Mouse (Mus musculus): ENCODE measurements around the gene Tmem179b.
A peak's percentile ranks its signal among the peaks of the same experiment; 100 is the strongest.

Gene Tmem179b

GRCm38 (mm10) chr19:8786008-8786781, 11.9 kb upstream of the Tmem179b start, which contains the start of gene Taf6l:
Taf6l (minus strand) TSS chr19:8786417.
- DNase-seq (ENCODE audit: low spot score in 2 of 2), result peak; percentile 88 to 95

GRCm38 (mm10) chr19:8774951-8775421, 719 bp upstream of the Tmem179b start:
- DNase-seq (ENCODE audit: low spot score in 2 of 2), result no peak

GRCm38 (mm10) chr19:8773409-8773808, 858 bp downstream of the Tmem179b start:
- no peak for DNase-seq (ENCODE audit: low spot score in 2 of 2)

- DNase-seq (ENCODE audit: low spot score in 2 of 2), result no peak
Observed at GRCm38 (mm10) chr19:8772996-8773395, 1.3 kb downstream of the Tmem179b start.

GRCm38 (mm10) chr19:8770567-8771270, 3.5 kb downstream of the Tmem179b start, which contains the start of gene Tmem223:
Tmem223 (plus strand) TSS chr19:8770996.
- DNase-seq (ENCODE audit: low spot score in 2 of 2), result peak; percentile 80 to 85

- no peak for DNase-seq (ENCODE audit: low spot score in 2 of 2)
Observed at GRCm38 (mm10) chr19:8765562-8765961, 8.7 kb downstream of the Tmem179b start.

GRCm38 (mm10) chr19:8763276-8763675, 11.0 kb downstream of the Tmem179b start:
- DNase-seq (ENCODE audit: low spot score in 2 of 2), result no peak

GRCm38 (mm10) chr19:8760757-8761156, 13.5 kb downstream of the Tmem179b start:
- DNase-seq (ENCODE audit: low spot score in 2 of 2), result no peak

GRCm38 (mm10) chr19:8758899-8759298, 15.4 kb downstream of the Tmem179b start:
- DNase-seq (ENCODE audit: low spot score in 2 of 2), result no peak

GRCm38 (mm10) chr19:8757471-8757998, 16.7 kb downstream of the Tmem179b start:
- DNase-seq (ENCODE audit: low spot score in 2 of 2), result no peak

GRCm38 (mm10) chr19:8756635-8757387, 17.5 kb downstream of the Tmem179b start, which contains the start of gene Nxf1:
Nxf1 (plus strand) TSS chr19:8757073.
- DNase-seq (ENCODE audit: low spot score in 2 of 2), result peak; percentile 89 to 94

- DNase-seq (ENCODE audit: low spot score in 2 of 2), result no peak
Observed at GRCm38 (mm10) chr19:8755652-8756051, 18.6 kb downstream of the Tmem179b start.

GRCm38 (mm10) chr19:8747368-8747767, 26.9 kb downstream of the Tmem179b start:
- DNase-seq (ENCODE audit: low spot score in 2 of 2), result no peak

GRCm38 (mm10) chr19:8745382-8745781, 28.9 kb downstream of the Tmem179b start:
- DNase-seq (ENCODE audit: low spot score in 2 of 2), result no peak

GRCm38 (mm10) chr19:8742176-8742575, 32.1 kb downstream of the Tmem179b start:
- no peak for DNase-seq (ENCODE audit: low spot score in 2 of 2)

GRCm38 (mm10) chr19:8741243-8741869, 32.9 kb downstream of the Tmem179b start, which contains the start of gene Stx5a:
Stx5a (plus strand) TSS chr19:8741413.
- peak; percentile 95 to 97 for DNase-seq (ENCODE audit: low spot score in 2 of 2)

GRCm38 (mm10) chr19:8740603-8741002, 33.7 kb downstream of the Tmem179b start, which contains the start of gene 1700092M07Rik:
1700092M07Rik (plus strand) TSS chr19:8740718.
- no peak for DNase-seq (ENCODE audit: low spot score in 2 of 2)

- DNase-seq (ENCODE audit: low spot score in 2 of 2), result no peak
Observed at GRCm38 (mm10) chr19:8739646-8740045, 34.6 kb downstream of the Tmem179b start.

GRCm38 (mm10) chr19:8738911-8739310, 35.4 kb downstream of the Tmem179b start:
- no peak for DNase-seq (ENCODE audit: low spot score in 2 of 2)

- DNase-seq (ENCODE audit: low spot score in 2 of 2), result no peak
Observed at GRCm38 (mm10) chr19:8736160-8736467, 38.2 kb downstream of the Tmem179b start.
